Mouse (Mus musculus): ENCODE measurements around the gene Itga6.

DNA sequence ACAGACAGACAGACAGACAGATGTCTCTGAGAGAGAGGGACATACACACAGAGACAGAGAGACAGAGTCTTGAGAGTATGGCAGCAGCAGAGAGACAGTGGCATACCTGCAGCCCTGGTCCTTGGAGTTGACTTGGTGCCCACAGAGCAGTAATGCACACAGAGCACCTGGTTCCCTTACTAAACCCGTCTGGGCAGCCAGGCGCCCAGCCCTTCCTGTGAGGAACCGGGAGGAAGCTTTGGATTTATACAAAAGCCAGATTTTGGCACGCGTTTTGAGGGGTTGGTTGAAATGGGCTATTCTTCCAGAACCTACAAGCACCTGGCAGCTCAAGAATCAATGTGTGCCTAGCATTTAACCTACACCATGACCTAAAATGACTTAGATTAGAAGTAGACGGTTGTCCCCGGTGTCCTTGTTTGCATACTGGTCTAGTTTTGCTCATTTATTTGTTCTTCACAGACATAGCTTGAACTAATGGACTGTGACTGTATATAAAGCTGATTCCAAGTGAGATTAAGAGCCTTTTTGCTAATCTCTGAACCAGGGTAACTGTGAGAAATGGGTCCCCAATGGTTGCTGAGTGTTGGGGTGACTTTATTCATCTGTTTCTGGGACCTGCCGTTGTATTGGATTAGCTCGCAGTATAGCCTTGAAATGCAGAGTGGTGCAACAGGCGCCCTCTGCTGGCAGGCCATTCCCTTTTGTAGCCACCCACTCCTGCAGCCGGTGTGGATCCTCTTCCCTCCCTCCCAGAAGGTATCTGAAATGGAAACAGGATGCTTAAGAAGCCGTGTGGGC lies 67.0 kb downstream of the Itga6 start:
- TF ChIP-seq CTCF (IDR thresholded peaks at IDR 0.05) (peak; percentile 98), EP300 (IDR thresholded peaks at IDR 0.05; ENCODE audit: insufficient read depth, low read depth, low read length) (peak; percentile 87; the same call in 1 of the 2 replicates)

Data from heart, adult 2 months (tissue).